Mouse (Mus musculus): ENCODE results near the gene Tshz3. TPM values are rescaled to one million over a fixed set of nuclear protein-coding genes. Genes with fewer than 3 reads are reported as not detected.

The Tshz3 gene
- polyA plus RNA-seq, 1 experiment = 2.2 TPM

DNA sequence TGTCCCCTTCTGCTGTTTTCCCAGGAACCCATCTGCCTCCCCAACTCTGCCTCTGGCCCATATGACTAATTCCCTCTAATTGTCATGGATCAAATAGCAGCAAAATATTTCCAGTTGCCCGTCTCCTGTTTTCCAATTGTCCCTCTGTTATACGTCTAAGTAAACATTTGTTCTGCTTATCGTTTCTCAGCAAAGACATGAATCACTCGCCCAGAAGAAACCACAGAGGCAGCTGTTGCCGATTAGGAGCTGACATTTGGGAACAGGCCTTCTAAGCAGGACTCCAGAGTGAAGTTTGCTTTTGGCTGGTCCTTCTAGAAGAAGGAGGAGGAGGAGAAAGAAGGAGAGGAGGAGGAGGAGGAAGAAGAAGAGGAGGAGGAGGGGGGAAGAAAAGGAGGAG lies 30.2 kb upstream of the Tshz3 start:
- Histone ChIP-seq H3K27me3 (ENCODE audit: control insufficient read depth, insufficient read depth, low read length) (no peaks in the 10 kb centered on the region), H3K36me3 (ENCODE audit: control insufficient read depth, insufficient read depth, low read length) (no peaks in the 10 kb centered on the region), H3K4me3 (ENCODE audit: low read depth, low read length) (no peak overlapping the region), H3K27ac (ENCODE audit: insufficient read depth, low read depth, low read length) (no peak overlapping the region), H3K4me1 (ENCODE audit: control insufficient read depth, insufficient read depth, insufficient read length, low read length) (no peaks in the 10 kb centered on the region)
- 7% methylated on average over 5 of the region's 5 CpGs for WGBS
- no peak for TF ChIP-seq POLR2A (IDR thresholded peaks at IDR 0.05; ENCODE audit: low read depth, low read length)
- no peak for TF ChIP-seq CTCF (IDR thresholded peaks at IDR 0.05; ENCODE audit: extremely low read depth, insufficient read length, insufficient replicate concordance, low read depth, low read length)

DNA sequence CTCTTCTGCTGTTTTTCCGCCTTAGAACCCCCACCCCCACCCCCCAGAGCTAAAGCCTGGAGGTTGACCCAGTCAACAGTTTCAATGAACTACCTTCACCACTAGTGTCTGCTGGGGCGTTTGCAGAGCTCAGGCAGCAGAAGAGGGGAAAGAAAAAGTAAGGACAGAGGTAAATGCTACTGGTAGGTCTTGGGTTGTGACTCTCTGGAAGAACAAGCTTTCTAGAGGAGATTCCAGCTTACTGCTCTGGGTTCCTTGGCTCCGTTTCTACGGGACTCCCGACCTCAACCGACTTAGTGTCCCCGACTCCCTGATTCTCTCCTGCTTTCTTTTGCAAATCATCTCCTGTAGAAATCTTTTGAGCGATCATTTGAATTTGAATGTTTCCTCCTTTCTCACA lies 19.9 kb upstream of the Tshz3 start:
- H3K27me3 ChIP-seq (ENCODE audit: control insufficient read depth, insufficient read depth, low read length) = no peaks in the 10 kb centered on the region
- no peak overlapping the region for H3K4me3 ChIP-seq (ENCODE audit: low read depth, low read length)
- H3K36me3 ChIP-seq (ENCODE audit: control insufficient read depth, insufficient read depth, low read length) = no peaks in the 10 kb centered on the region
- no peak for TF ChIP-seq POLR2A (IDR thresholded peaks at IDR 0.05; ENCODE audit: low read depth, low read length)
- TF ChIP-seq CTCF (IDR thresholded peaks at IDR 0.05; ENCODE audit: extremely low read depth, insufficient read length, insufficient replicate concordance, low read depth, low read length) = no peak
- no peaks in the 10 kb centered on the region for H3K4me1 ChIP-seq (ENCODE audit: control insufficient read depth, insufficient read depth, insufficient read length, low read length)
- no peak overlapping the region for H3K27ac ChIP-seq (ENCODE audit: insufficient read depth, low read depth, low read length)
- 34% methylated on average over 8 of the region's 8 CpGs for WGBS

DNA sequence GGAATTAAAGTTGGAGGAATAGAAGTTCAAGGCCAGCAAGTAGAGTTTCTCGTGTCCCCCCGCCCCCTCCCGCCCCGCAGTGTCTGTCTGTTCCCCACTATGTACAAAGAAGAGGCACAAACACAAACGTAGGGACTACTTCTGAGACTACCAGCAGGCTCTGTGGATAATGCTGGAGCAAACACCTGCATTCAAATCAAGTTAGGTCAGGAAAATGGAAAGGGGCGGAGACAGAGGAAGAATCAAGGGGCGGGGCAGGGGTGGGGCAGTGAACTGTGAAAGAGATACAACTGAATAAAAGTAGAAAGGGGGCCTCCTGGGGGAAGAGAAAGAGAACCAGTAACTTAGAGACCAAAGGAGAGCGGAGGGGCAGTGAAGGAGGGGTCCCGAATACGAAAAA lies 19.4 kb upstream of the Tshz3 start:
- Histone ChIP-seq H3K27me3 (ENCODE audit: control insufficient read depth, insufficient read depth, low read length) (no peaks in the 10 kb centered on the region), H3K4me1 (ENCODE audit: control insufficient read depth, insufficient read depth, insufficient read length, low read length) (no peaks in the 10 kb centered on the region), H3K27ac (ENCODE audit: insufficient read depth, low read depth, low read length) (no peak overlapping the region), H3K36me3 (ENCODE audit: control insufficient read depth, insufficient read depth, low read length) (no peaks in the 10 kb centered on the region), H3K4me3 (ENCODE audit: low read depth, low read length) (no peak overlapping the region)
- 19% methylated on average over 10 of the region's 10 CpGs for WGBS
- TF ChIP-seq CTCF (IDR thresholded peaks at IDR 0.05; ENCODE audit: extremely low read depth, insufficient read length, insufficient replicate concordance, low read depth, low read length) (no peak), POLR2A (IDR thresholded peaks at IDR 0.05; ENCODE audit: low read depth, low read length) (no peak)

DNA sequence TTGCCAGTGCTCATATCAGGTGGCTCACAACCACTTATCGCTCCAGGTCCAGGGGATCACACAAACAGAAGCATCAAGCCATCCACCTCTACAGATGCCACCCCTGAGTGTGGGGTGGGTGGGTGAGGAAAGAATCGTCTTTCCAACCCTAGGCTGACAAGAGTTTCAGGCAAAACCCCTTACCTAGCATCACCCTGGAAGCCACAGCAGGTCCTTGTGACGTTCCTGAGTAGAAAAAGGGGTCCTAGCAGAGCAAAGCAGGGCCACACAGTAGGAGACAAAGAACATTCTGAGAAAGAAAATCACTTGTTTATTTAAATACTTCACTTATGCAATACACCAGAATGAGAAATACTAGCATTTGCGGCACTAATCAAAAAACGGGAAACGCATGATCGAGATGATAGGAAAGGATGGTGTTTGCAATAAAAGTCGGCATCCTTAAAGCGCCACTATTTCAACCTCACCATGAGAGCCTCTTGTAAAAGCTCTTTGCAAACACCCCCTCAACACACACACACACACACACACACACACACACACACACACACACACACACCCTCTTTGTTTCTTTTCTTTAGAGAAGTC lies 18.8 kb upstream of the Tshz3 start:
- Histone ChIP-seq H3K27ac (ENCODE audit: insufficient read depth, low read depth, low read length) (no peak overlapping the region), H3K4me3 (ENCODE audit: low read depth, low read length) (no peak overlapping the region), H3K4me1 (ENCODE audit: control insufficient read depth, insufficient read depth, insufficient read length, low read length) (no peaks in the 10 kb centered on the region), H3K36me3 (ENCODE audit: control insufficient read depth, insufficient read depth, low read length) (no peaks in the 10 kb centered on the region), H3K27me3 (ENCODE audit: control insufficient read depth, insufficient read depth, low read length) (no peaks in the 10 kb centered on the region)
- 12% methylated on average over 9 of the region's 9 CpGs for WGBS
- TF ChIP-seq POLR2A (IDR thresholded peaks at IDR 0.05; ENCODE audit: low read depth, low read length) (no peak), CTCF (IDR thresholded peaks at IDR 0.05; ENCODE audit: extremely low read depth, insufficient read length, insufficient replicate concordance, low read depth, low read length) (no peak)

DNA sequence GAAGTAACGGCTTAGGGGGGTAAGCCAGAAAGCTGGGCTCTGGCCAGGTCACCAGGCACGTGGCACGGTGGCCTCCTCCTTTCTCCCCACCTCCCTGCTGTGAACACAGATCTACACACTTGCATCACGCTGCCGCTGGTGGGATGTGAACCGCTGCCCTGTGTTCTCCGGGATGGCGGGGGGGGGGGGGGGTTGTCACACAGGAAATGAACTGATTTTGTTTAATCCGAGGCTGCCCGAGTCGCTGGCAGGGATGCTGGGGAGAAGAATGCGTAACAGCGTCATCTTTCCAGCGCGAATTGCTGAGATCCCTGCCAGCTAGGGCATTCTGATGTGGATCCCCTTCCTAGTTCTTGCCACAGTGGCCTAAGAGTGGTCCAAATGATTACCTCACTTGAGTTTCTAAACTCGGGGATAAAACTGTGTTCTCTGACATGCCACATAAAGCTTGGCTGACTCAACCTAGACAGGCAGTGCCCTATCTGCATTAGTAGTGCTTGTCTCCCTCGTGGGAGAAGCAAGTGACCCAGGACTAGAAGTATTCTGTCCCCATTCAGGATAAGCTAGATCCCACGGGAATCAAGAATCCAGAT lies 18.0 kb upstream of the Tshz3 start:
- TF ChIP-seq POLR2A (IDR thresholded peaks at IDR 0.05; ENCODE audit: low read depth, low read length) (no peak), CTCF (IDR thresholded peaks at IDR 0.05; ENCODE audit: extremely low read depth, insufficient read length, insufficient replicate concordance, low read depth, low read length) (no peak)
- WGBS = 5% methylated on average over 18 of the region's 18 CpGs
- H3K27me3 ChIP-seq (ENCODE audit: control insufficient read depth, insufficient read depth, low read length) = no peaks in the 10 kb centered on the region
- no peaks in the 10 kb centered on the region for H3K4me1 ChIP-seq (ENCODE audit: control insufficient read depth, insufficient read depth, insufficient read length, low read length)
- no peak overlapping the region for H3K27ac ChIP-seq (ENCODE audit: insufficient read depth, low read depth, low read length)
- no peak overlapping the region; the same call in 1 of the 2 replicates for H3K4me3 ChIP-seq (ENCODE audit: low read depth, low read length)
- H3K36me3 ChIP-seq (ENCODE audit: control insufficient read depth, insufficient read depth, low read length) = no peaks in the 10 kb centered on the region

DNA sequence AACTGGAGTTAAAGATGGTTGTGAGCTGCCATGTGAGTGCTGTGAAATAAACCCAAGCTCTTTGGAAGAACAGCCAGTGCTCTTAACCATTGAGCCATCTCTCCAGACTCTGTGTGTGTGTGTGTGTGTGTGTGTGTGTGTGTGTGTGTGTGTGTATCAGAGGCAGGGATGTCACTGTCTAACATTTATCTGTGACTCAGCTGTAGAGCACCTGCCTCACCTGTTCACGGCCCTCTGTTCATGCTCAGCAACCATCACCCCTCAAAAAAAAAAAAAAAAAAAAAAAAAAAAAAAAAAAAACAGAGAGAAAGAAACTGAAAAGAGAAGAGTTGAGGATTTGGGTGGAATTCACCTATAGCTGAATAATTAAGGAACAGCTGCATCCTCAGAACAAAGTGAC lies 10.4 kb upstream of the Tshz3 start:
- WGBS = 67% methylated on average over 1 of the region's 1 CpGs
- Histone ChIP-seq H3K36me3 (ENCODE audit: control insufficient read depth, insufficient read depth, low read length) (no peaks in the 10 kb centered on the region), H3K4me3 (ENCODE audit: low read depth, low read length) (no peak overlapping the region), H3K27ac (ENCODE audit: insufficient read depth, low read depth, low read length) (no peak overlapping the region), H3K4me1 (ENCODE audit: control insufficient read depth, insufficient read depth, insufficient read length, low read length) (no peaks in the 10 kb centered on the region), H3K27me3 (ENCODE audit: control insufficient read depth, insufficient read depth, low read length) (no peaks in the 10 kb centered on the region)
- TF ChIP-seq POLR2A (IDR thresholded peaks at IDR 0.05; ENCODE audit: low read depth, low read length) (no peak), CTCF (IDR thresholded peaks at IDR 0.05; ENCODE audit: extremely low read depth, insufficient read length, insufficient replicate concordance, low read depth, low read length) (no peak)

DNA sequence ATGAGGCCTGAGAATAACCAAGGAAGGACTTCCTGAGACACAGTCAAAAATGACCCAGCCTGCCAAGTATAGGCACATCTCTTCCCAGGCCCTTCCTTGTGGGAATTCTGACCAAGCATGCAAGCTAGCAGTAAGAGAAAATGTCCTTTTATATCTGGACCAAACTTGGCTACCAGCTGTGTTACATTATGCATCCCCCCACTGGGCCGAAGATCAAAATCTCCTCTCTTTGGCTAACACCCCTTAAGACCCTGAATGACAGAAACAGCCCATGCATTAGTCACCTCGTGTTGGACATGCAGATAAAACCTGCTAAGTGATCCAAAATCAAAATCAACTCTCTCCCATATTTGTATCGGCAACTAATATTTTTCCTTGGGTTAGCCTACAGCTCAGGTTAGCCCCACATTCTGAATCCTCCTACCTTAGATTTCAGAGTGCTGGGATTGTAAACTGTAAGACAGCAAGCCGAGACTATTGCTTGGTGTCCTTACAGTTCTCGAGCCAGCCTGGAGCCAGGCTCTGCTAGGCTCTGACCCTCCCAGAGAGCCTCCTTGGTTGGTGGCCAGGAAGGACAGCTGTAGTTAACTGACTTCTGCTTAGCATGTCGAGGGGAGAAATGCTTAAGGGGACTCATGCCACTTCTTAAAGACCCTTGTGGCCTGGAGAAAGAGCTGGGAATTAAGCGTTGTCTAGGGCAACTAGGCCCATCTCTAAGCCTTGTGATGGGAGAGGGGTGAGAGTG lies 8.7 kb upstream of the Tshz3 start:
- Histone ChIP-seq H3K36me3 (ENCODE audit: control insufficient read depth, insufficient read depth, low read length) (no peaks in the 10 kb centered on the region), H3K27me3 (ENCODE audit: control insufficient read depth, insufficient read depth, low read length) (no peaks in the 10 kb centered on the region), H3K27ac (ENCODE audit: insufficient read depth, low read depth, low read length) (no peak overlapping the region), H3K4me3 (ENCODE audit: low read depth, low read length) (no peak overlapping the region), H3K4me1 (ENCODE audit: control insufficient read depth, insufficient read depth, insufficient read length, low read length) (no peaks in the 10 kb centered on the region)
- WGBS = 60% methylated on average over 7 of the region's 7 CpGs
- no peak for TF ChIP-seq CTCF (IDR thresholded peaks at IDR 0.05; ENCODE audit: extremely low read depth, insufficient read length, insufficient replicate concordance, low read depth, low read length)

Data from small intestine, adult 2 months (tissue).